Mouse (Mus musculus) colon, adult 2 months (tissue): ENCODE results near the gene Alox5ap. TPM values are rescaled to one million over a fixed set of nuclear protein-coding genes. Genes with fewer than 3 reads are reported as not detected.

Experiments used
- polyA plus RNA-seq: library from polyadenylated mRNA; depleted of rRNA; stranded (reverse); fragments of >200 nt; gene quantifications from 2 replicates; pipeline ENCODE4 v1.2.3, GENCODE M21; 2012; rRNA removed

The Alox5ap gene
- 13.0 and 14.8 TPM in 2 replicates for polyA plus RNA-seq

DNA sequence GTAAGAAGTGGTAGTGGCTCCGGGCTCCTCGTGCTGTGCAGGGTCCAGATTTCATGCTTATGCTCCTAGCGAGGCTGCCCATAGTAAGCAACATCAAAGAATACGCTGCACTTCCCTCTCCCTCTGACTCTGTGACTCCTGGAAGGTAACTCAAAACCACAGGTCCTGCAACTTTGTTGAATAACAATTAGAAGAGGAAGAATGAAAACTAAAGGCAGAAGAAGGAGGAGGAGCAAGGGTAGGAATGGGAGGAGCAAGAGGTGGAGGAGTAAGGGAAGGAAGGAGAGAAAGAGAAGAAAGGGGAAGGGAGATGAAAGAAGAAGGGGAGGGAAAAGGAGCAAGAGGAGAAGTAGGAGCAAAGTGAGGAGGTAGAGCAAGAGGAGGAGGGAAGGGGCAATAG, at the start of gene Alox5ap:
Gene Alox5ap (plus strand): TSS at position 363 of the 400 bp plus-strand sequence.

Other genes with a start within 250 kb of the Alox5ap start
- 4.7 and 6.2 TPM in 2 replicates for gene Uspl1, start 80.4 kb upstream of the Alox5ap start, polyA plus RNA-seq
- gene Hmgb1, start 80.3 kb upstream of the Alox5ap start, polyA plus RNA-seq = 20.4 and 36.1 TPM in 2 replicates
- 4.3 and 7.3 TPM in 2 replicates for gene Medag, start 147.0 kb downstream of the Alox5ap start, polyA plus RNA-seq
- gene Tex26, start 174.9 kb downstream of the Alox5ap start, polyA plus RNA-seq = not detected in 2 replicates